Mouse (Mus musculus) layer of hippocampus, adult 18-20 months (tissue): Measurements from ENCODE around the gene Acot8. TPM values are rescaled to one million over a fixed set of nuclear protein-coding genes. Genes with fewer than 3 reads are reported as not detected.

Source experiments
- DNase-seq, 2 experiments: peaks; one replicate each; pipeline ENCODE4 v3.0.0; 2022; ENCODE audit warnings: low spot score in 2 of 2
- total RNA-seq, 2 experiments: library from RNA; stranded (reverse); gene quantifications; 2 replicates each; pipeline ENCODE4 v1.2.3; 2021

The Acot8 gene
- total RNA-seq, 2 experiments from 2014 or later = 25.6 to 27.0 TPM

DNA sequence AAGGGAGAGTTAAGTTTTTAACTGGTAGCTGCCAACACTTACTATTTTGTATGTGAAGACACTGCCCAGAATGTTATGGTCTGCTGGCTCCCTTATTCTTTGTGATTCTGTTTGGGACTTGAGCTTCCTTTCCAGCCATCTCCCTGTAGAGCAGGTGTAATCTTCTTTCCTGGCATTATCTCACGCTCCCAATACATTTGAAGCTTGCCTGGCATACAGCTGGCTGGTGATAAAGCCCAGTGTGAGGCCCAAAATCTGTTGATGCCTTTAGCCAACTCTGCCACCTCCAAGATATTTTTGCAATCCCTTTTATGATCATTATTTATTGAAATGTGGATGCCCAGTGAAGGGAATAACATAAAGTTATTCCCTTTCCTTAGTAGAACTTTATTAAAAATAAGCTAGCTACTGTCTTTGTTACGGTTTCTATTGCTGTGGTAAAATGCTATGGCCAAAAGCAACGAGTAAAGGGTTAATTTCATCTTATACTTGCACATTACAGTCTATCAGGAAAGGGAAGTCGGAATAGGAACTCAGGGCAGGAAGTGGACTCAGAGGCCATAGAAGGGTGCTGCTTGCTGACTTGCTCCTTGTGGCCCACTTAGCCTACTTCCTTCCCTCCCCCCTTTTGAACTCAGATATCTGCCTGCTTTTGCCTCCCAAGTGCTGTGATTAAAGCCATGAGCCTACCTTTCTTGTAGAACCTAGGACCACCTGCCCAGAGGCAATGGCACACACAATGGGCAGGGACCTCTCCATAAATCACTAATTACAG lies 44.4 kb downstream of the Acot8 start:
- no peak for DNase-seq

- DNase-seq = no peak
These were observed 46.0 kb downstream of the Acot8 start for GRCm38 (mm10) chr2:164758692-164759091.

DNA sequence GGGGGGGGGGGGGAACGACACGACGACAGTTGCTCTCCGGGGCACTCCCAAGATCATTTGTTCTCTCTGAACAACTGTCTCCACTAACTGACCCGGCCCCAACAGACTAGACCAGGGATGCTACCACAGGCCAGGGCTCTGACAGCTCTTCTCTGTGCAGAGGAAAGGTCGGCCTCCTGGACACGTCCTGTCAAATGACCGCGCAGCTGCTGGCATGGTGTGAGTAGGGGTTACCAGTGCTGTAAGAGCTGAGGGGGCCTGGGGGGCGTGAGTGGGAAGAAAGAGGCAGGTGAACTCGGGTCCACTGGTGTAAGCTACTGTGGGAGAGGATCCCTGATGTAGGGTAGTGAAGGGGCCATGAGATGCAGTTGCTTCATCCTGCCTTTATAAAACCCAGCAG lies 46.8 kb downstream of the Acot8 start:
- no peak for DNase-seq

- DNase-seq = no peak
These were observed 49.9 kb downstream of the Acot8 start for GRCm38 (mm10) chr2:164754800-164755199.

GRCm38 (mm10) chr2:164754105-164754504 lies 50.6 kb downstream of the Acot8 start:
- DNase-seq = no peak

DNA sequence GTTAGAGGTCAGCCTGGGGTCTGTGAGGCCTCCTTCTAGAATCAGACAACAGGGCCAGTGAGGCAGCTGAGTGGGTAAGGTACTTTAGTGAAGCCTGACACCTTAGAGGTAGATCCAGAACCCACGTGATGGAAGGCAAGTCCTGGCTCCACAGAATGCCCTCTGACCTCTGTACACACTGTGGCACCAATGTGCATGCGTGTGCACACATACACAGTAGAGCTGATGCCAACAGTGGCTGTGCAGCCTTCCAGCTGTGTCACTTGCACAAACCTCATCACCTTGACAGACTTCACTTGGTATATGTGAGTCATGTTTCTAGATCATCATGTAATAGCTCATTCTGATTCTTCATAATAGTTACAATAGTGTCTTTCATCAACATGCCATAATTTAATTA lies 52.2 kb downstream of the Acot8 start:
- DNase-seq = no peak

GRCm38 (mm10) chr2:164748991-164749390 lies 55.7 kb downstream of the Acot8 start:
- DNase-seq = peak in 1 of 2 experiments; percentile 46

- no peak for DNase-seq
These were observed 56.5 kb downstream of the Acot8 start for GRCm38 (mm10) chr2:164748191-164748590.

DNA sequence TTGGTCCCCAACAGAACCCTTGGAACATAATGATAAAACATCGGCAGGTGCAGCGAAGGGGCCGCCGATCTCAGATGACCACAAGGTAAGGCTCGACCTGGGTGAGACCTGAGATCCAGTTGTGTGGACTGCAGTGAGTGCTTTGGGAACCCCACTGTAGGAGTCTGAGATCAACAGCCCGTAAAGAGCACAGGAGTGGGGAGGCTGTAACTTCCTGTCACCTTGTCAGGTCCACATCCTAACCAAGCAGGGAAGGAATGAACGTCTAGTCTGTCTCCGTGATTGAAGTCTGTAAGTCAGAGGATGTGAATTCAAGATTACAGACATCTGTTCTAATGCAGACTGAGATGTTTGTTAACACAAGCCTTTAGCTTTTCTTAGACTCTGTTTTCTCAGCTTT lies 58.0 kb downstream of the Acot8 start:
- no peak for DNase-seq

DNA sequence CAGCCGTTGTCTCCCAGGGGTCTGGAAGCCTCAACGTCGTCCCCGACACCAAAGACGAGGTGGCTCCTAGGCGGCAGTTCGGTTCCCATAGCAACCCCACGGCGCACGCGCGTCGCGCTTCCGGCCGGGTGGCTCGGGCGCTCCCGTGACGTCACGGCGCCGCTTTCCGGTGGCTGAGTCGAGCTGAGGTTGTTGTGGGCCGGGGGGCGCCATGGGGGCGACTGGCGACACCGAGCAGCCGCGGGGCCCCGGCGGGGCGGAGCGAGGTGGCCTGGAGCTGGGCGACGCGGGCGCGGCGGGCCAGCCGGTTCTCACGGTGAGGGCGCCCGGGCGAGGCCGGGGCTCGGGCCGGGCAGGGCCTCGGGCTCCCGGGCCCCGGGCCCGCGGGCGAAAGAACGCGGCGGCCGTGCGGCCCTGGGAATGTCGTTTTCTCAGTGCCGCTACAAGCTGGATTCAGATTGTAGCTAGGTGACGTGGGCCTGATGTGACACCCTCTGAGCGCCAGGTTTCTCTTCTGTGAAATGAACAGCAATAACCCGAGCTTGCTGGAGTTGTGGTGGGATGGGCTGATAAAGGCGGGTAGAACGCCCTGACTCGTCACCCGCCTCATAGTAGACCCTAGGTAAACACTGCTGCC lies 58.7 kb downstream of the Acot8 start, which contains the start of the genes Wfdc3 and Dnttip1:
Wfdc3 (minus strand) TSS at position 89 of the 637 bp plus-strand sequence.
Dnttip1 (plus strand) TSS at position 141 of the 637 bp plus-strand sequence.
- peak; percentile 91 to 96 for DNase-seq

GRCm38 (mm10) chr2:164744987-164745386 lies 59.7 kb downstream of the Acot8 start:
- DNase-seq = no peak

Other genes starting within 250 kb of the Acot8 start
- gene Wfdc2, start 242.5 kb downstream of the Acot8 start, total RNA-seq = under 1 TPM; 0.67 to 0.96 TPM
- gene Spint3, start 231.4 kb downstream of the Acot8 start, total RNA-seq = not detected
- not detected for gene Wfdc6a, start 219.4 kb downstream of the Acot8 start, total RNA-seq
- not detected for gene Eppin, start 211.3 kb downstream of the Acot8 start, total RNA-seq
- gene Wfdc6b, start 191.4 kb downstream of the Acot8 start, total RNA-seq = not detected
- not detected for gene Wfdc8, start 191.3 kb downstream of the Acot8 start, total RNA-seq
- gene Wfdc16, start 166.1 kb downstream of the Acot8 start, total RNA-seq = not detected
- not detected for gene Wfdc10, start 148.8 kb downstream of the Acot8 start, total RNA-seq
- gene Wfdc9, start 148.3 kb downstream of the Acot8 start, total RNA-seq = not detected
- gene Wfdc11, start 130.8 kb downstream of the Acot8 start, total RNA-seq = not detected
- gene Wfdc13, start 119.8 kb downstream of the Acot8 start, total RNA-seq = not detected
- not detected for gene Spint4, start 106.4 kb downstream of the Acot8 start, total RNA-seq
- not detected for gene Spint5, start 89.6 kb downstream of the Acot8 start, total RNA-seq
- gene Wfdc3, start 59.0 kb downstream of the Acot8 start, total RNA-seq = 1 to 10 TPM; 1.4 to 1.7 TPM
- 10 to 100 TPM; 33.8 to 36.0 TPM for gene Dnttip1, start 58.9 kb downstream of the Acot8 start, total RNA-seq
- gene Ube2c, start 35.0 kb downstream of the Acot8 start, total RNA-seq = under 1 TPM in 1 of 2 experiments, not detected in 1; 0.38 TPM
- gene Tnnc2, start 24.9 kb downstream of the Acot8 start, total RNA-seq = not detected
- gene Snx21, start 19.1 kb downstream of the Acot8 start, total RNA-seq = 10 to 100 TPM; 39.7 to 41.8 TPM
- 1 to 10 TPM; 9.1 to 9.3 TPM for gene Zswim3, start 216 bp upstream of the Acot8 start, total RNA-seq
- 10 to 100 TPM; 22.7 to 26.3 TPM for gene Zswim1, start 17.8 kb upstream of the Acot8 start, total RNA-seq
- under 1 TPM in 1 of 2 experiments, not detected in 1; 0.43 TPM for gene Spata25, start 23.7 kb upstream of the Acot8 start, total RNA-seq
- 100 to 1,000 TPM; 103 TPM for gene Ctsa, start 28.0 kb upstream of the Acot8 start, total RNA-seq
- 1 to 10 TPM; 2.5 to 3.0 TPM for gene Neurl2, start 28.6 kb upstream of the Acot8 start, total RNA-seq
- 10 to 100 TPM; 77.0 to 77.9 TPM for gene Pltp, start 52.8 kb upstream of the Acot8 start, total RNA-seq
- gene Pcif1, start 74.4 kb upstream of the Acot8 start, total RNA-seq = 10 to 100 TPM; 41.9 to 45.2 TPM
- gene Zfp335, start 106.9 kb upstream of the Acot8 start, total RNA-seq = 10 to 100 TPM; 25.9 to 26.8 TPM
- gene Mmp9, start 135.9 kb upstream of the Acot8 start, total RNA-seq = 1 to 10 TPM; 1.5 to 1.6 TPM
- gene Slc12a5, start 155.9 kb upstream of the Acot8 start, total RNA-seq = 100 to 1,000 TPM; 396 to 408 TPM
- gene Ncoa5, start 230.0 kb upstream of the Acot8 start, total RNA-seq = 10 to 100 TPM; 57.0 to 59.2 TPM